Mouse (Mus musculus) gonadal fat pad, adult 2 months (tissue): ENCODE measurements at regions not wholly inside any gene's neighbourhood (a gene's known extent, or its start where the extent isn't known, plus 50 kb on each side); places are given as distances from the start of the nearest gene placed in this dataset.
"Not testable (repeated sequence)": the region's sequence is repeated elsewhere in the genome, so short reads cannot be mapped to it uniquely, and the experiment has no call there.

Source experiments
- DNase-seq: peaks from one replicate; pipeline ENCODE4 v3.0.0-alpha.2; 2012; ENCODE audit warnings: low read depth

GRCm38 (mm10) chr12:115802499-115802898, 245.0 kb upstream of the Zfp386 start:
- DNase-seq = not testable (repeated sequence)

GRCm38 (mm10) chr12:115803675-115804074, 243.8 kb upstream of the Zfp386 start:
- not testable (repeated sequence) for DNase-seq

DNA sequence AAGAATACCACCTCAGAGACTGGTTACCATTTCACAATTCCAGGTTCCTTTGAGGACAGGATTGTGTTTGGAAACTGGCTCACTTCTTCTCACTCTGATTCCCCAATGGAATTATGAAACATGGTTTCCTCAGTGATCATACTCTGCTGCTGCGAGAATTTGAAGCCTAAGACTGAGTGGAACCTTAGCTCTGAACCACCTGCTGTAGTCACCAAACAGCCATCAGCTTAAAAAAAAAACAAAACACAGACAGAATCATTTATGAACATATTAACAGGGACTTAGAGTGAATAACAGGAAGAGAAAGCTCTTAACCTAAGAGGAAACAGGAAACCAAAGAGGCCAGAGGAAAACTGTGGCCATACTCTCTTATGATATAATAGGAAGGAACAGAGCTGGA, 239.5 kb upstream of the Zfp386 start:
- DNase-seq = no peak
